Mouse (Mus musculus) lung, adult 10 weeks (tissue): ENCODE results near the gene Arhgap19. TPM values are rescaled to one million over a fixed set of nuclear protein-coding genes. Genes with fewer than 3 reads are reported as not detected.

Experiments
- polyA plus RNA-seq: library from polyadenylated mRNA; stranded (reverse); fragments of 350-450 nt; fragmentation: Illumina TruSeq; extraction: RNeasy Lipid Tissue Mini Kit (QIAGEN cat#74804); gene quantifications from one replicate; pipeline ENCODE4 v1.2.3, GENCODE M21; 2014; ENCODE audit warnings: low read depth, low replicate concordance; ENCODE audit not compliant: insufficient read depth

Gene Arhgap19
- polyA plus RNA-seq, result 1.5 TPM

DNA sequence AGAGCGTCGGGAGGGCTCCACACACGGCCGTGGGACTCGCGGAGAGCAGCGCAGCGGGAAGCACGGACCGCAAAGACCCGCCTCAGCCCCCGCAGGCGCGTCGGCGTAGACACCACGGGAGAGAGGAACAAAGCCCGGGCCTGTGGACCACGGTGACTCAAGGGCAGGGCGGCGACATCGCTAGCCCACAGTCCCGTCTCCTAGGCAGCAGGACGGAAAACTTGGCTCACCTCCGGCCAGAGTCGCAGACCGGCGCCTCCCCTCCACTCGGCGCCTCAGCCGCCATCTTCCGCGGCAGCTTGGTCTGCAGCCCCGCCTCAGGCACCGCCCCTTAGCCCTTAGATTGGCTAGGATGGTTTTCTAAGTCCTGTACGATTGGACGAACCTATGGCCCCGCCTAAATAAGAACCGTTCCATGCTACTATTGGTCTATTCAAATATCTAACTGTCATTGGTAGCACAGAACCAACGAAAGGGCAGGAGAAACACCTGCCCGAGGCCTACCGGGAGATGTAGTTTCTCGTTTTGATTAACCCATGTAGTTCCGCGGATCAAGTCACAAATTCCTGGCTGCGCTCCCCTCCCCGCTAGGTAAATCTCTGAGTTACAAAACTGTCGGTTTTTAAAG is at the start of gene Arhgap19:
Gene Arhgap19, minus strand, starts transcription at position 306 of the 628 bp plus-strand sequence.

DNA sequence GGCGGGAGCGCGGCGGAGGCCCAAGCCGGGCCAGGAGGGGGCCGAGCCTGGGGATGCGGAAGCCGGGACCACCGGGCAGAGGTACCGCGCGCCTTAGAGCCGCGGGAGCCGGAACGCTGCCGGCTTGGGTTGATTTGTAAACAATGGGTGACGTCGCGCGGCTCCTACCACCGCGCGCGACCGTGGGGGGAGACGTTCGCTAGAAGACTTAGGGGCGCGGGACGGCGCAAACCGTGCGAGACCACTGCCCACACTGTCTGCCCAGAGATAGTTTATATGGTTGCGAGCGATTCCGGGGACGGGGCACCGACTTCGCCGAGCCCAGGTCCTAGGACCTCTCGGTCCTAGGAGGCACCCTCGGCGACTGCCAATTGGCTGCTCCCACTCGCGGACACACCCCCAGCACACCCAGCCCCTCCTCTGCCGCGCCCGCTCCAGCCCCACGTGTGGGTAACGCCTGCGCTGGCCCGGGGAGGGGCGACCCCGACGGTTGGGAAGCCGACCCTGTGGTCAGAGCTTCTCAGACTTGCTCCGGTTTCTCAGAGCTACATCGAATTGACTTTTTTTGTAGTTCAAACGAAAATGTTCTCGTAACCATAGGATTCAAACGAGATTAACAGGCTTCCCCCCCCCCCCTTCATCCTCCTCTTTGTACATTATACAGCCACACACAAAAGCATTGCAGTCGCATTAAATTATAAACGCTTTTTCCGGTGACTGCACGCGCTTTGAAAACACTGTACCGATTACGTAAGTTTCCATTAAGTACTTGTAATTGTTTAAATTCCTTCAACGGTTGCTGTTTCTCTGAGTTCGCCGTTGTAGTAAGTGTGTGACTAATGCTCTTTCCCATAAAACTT is 46.4 kb upstream of the Arhgap19 start, which contains the start of gene Frat2:
Gene Frat2, minus strand, starts transcription at position 141 of the 860 bp plus-strand sequence.

DNA sequence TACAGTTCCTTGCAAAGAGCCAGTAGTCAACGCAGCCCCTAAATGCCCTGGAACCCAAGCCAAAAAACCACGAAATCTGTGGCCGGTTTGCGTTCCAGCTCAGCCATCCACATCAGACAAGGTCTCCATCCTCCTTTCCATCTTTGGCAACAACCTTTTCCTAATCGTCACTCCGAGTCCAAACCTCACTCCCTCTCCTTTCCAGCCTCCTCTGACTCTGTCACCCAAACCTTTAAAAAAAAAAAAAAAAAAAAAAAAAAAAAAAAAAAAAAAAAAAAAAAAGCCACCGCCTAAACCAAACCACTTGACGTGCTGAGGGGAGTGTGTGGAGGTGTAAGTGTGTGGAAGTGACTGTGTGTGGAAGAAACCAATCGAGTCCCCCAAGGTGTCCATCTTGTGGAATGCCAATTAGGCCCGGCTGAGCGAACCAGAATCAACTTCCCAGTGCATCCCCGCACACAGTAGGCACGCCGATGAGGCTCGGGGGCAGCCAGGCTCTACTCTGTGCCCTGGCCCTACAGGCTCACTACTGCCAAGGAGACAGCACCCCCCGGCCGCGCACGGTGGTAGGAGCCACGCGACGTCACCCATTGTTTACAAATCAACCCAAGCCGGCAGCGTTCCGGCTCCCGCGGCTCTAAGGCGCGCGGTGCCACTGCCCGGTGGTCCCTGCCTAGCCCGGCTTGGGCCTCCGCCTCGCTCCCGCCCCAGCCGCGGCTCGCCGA is 27.7 kb upstream of the Arhgap19 start, which contains the start of gene Frat1:
Gene Frat1, plus strand, starts transcription at position 590 of the 725 bp plus-strand sequence.

DNA sequence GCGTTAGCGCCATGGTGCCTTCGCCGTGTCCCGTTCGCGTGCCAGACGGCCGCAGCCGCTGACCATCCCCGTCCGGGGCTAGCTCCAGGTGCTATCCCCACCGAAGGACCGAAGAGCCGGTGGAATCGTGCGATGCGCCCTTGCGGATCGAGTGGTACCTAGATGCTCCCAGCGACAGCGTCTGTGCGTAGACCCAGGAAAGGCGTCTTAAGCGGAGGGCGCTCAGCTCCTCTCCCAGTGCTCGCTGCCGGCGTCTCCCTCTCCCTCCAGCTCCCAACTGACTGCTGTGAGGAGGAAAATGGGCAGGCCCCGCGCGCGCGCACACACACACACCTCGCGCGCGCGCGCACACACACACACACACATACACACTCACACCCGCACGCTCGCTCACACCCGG is 58.5 kb downstream of the Arhgap19 start, which contains the start of gene Slit1:
Gene Slit1, minus strand, starts transcription at position 270 of the 400 bp plus-strand sequence.

Other genes with a start within 250 kb of the Arhgap19 start
- 0.42 TPM for gene Gm340, start 219.7 kb downstream of the Arhgap19 start, polyA plus RNA-seq
- gene Slit1, start 58.4 kb downstream of the Arhgap19 start, polyA plus RNA-seq, result not detected
- 2.7 TPM for gene Frat1, start 27.9 kb upstream of the Arhgap19 start, polyA plus RNA-seq
- 2.3 TPM for gene Frat2, start 46.1 kb upstream of the Arhgap19 start, polyA plus RNA-seq
- 2.7 TPM for gene Rrp12, start 94.1 kb upstream of the Arhgap19 start, polyA plus RNA-seq
- 86.8 TPM for gene Pgam1, start 109.9 kb upstream of the Arhgap19 start, polyA plus RNA-seq
- 15.6 TPM for gene Exosc1, start 131.4 kb upstream of the Arhgap19 start, polyA plus RNA-seq
- 21.9 TPM for gene Zdhhc16, start 131.4 kb upstream of the Arhgap19 start, polyA plus RNA-seq
- gene Mms19, start 179.1 kb upstream of the Arhgap19 start, polyA plus RNA-seq, result 12.7 TPM
- 13.2 TPM for gene Ubtd1, start 179.7 kb upstream of the Arhgap19 start, polyA plus RNA-seq
- 0.29 TPM for gene Ankrd2, start 234.0 kb upstream of the Arhgap19 start, polyA plus RNA-seq
- 4.7 TPM for gene Hoga1, start 243.6 kb upstream of the Arhgap19 start, polyA plus RNA-seq